Mouse (Mus musculus): ENCODE measurements at regions not wholly inside any gene's neighbourhood (a gene's known extent, or its start where the extent isn't known, plus 50 kb on each side); places are given as distances from the start of the nearest gene placed in this dataset.
A peak's percentile ranks its signal among the peaks of the same experiment; 100 is the strongest.

DNA sequence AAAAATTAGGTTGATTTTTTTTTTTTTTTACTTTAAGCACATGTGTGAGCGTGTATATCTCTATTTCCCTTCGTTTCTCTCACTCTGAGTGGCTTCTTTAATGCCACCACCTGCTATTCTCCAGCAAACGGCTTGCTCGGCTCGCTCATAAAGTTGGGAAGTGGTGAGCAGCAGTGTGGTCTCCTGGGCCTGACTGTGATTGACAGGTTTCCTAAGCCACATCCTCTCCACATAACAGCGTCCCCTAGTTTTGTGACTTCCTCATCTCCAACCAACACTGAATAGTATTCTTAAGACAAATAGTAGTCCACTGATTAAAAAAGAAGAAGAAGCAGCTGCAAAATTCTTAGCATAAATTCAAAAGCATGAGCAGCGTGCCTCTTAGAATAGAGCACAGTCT is 145.7 kb upstream of the Gpc5 start:
- no peak for DNase-seq
- H3K27me3 ChIP-seq (ENCODE audit: control insufficient read depth, insufficient read depth, low read length): no peaks in the 10 kb centered on the region
- no peak overlapping the region for H3K27ac ChIP-seq
- no peak overlapping the region for H3K4me3 ChIP-seq
- no peaks in the 10 kb centered on the region for H3K79me2 ChIP-seq (replicated peaks; ENCODE audit: control insufficient read depth, insufficient read depth, low read length)
- no peak overlapping the region for H3K9ac ChIP-seq (ENCODE audit: low read depth, low read length)
- TF ChIP-seq CTCF (IDR thresholded peaks at IDR 0.05): no peak
- TF ChIP-seq POLR2A (IDR thresholded peaks at IDR 0.05; ENCODE audit: insufficient read depth, low read depth, low read length): no peak
- peaks cover 1% of the 10 kb centered on the region; the same call in 1 of the 2 replicates for H3K4me1 ChIP-seq (ENCODE audit: control insufficient read depth, insufficient read depth, low read length)
- no peaks in the 10 kb centered on the region for H3K36me3 ChIP-seq (ENCODE audit: control insufficient read depth, insufficient read depth, low read length)
- WGBS: 76% methylated on average over 7 of the region's 7 CpGs
- intact Hi-C loops (cut with DNase I): loop anchor here (5.0 kb wide), 1 partner anchor 96 kb away; no protein-coding TSS in a partner anchor

GRCm38 (mm10) chr14:114948341-114949155 is 143.5 kb upstream of the Gpc5 start:
- Histone ChIP-seq H3K4me1 (ENCODE audit: control insufficient read depth, insufficient read depth, low read length) (peaks cover 1% of the 10 kb centered on the region; the same call in 1 of the 2 replicates), H3K27me3 (ENCODE audit: control insufficient read depth, insufficient read depth, low read length) (no peaks in the 10 kb centered on the region), H3K36me3 (ENCODE audit: control insufficient read depth, insufficient read depth, low read length) (no peaks in the 10 kb centered on the region), H3K79me2 (replicated peaks; ENCODE audit: control insufficient read depth, insufficient read depth, low read length) (no peaks in the 10 kb centered on the region), H3K9ac (ENCODE audit: low read depth, low read length) (0 out of 2 replicates have a peak overlapping the region, but pooled peaks have one; percentile 21), H3K4me3 (peak overlapping the region; percentile 18), H3K27ac (peak overlapping the region; percentile 52)
- WGBS: 22% methylated on average over 21 of the region's 21 CpGs
- no peak for TF ChIP-seq EP300 (IDR thresholded peaks at IDR 0.05; ENCODE audit: insufficient read depth, low read depth, low read length)
- TF ChIP-seq CTCF (IDR thresholded peaks at IDR 0.05): no peak
- TF ChIP-seq POLR2A (IDR thresholded peaks at IDR 0.05; ENCODE audit: insufficient read depth, low read depth, low read length): no peak
- DNase-seq: peak; percentile 11 to 20
- intact Hi-C loops (cut with DNase I): loop anchor here (5.0 kb wide), 1 partner anchor 94 kb away; no protein-coding TSS in a partner anchor

DNA sequence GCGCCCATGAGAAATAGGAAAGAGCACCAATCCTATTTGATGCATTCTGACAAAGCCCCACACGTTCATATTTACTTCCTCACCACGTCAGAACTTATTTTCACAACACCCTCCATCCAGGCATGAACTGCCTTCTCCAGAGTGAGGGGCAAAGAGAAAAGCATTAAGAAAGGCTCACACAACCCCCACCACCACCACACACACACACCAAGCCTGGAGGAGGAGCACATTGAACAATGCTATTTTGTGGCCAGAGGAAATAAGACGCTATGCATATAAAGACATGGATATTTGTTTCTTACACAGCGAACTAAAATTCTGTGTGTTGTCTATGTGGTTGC is 142.9 kb upstream of the Gpc5 start:
- Histone ChIP-seq H3K4me3 (peak overlapping the region; percentile 18; the same call in 1 of the 2 replicates), H3K9ac (ENCODE audit: low read depth, low read length) (0 out of 2 replicates have a peak overlapping the region, but pooled peaks have one; percentile 21), H3K4me1 (ENCODE audit: control insufficient read depth, insufficient read depth, low read length) (peaks cover 1% of the 10 kb centered on the region; the same call in 1 of the 2 replicates), H3K36me3 (ENCODE audit: control insufficient read depth, insufficient read depth, low read length) (no peaks in the 10 kb centered on the region), H3K27ac (peak overlapping the region; percentile 52), H3K27me3 (ENCODE audit: control insufficient read depth, insufficient read depth, low read length) (no peaks in the 10 kb centered on the region), H3K79me2 (replicated peaks; ENCODE audit: control insufficient read depth, insufficient read depth, low read length) (no peaks in the 10 kb centered on the region)
- 30% methylated on average over 5 of the region's 5 CpGs for WGBS
- intact Hi-C loops (cut with DNase I): loop anchor here (5.0 kb wide), 1 partner anchor 93 kb away; no protein-coding TSS in a partner anchor
- no peak for DNase-seq
- TF ChIP-seq EP300 (IDR thresholded peaks at IDR 0.05; ENCODE audit: insufficient read depth, low read depth, low read length) (no peak), POLR2A (IDR thresholded peaks at IDR 0.05; ENCODE audit: insufficient read depth, low read depth, low read length) (no peak), CTCF (IDR thresholded peaks at IDR 0.05) (no peak)

GRCm38 (mm10) chr14:114952280-114952679 is 139.7 kb upstream of the Gpc5 start:
- no peak for TF ChIP-seq POLR2A (IDR thresholded peaks at IDR 0.05; ENCODE audit: insufficient read depth, low read depth, low read length)
- H3K36me3 ChIP-seq (ENCODE audit: control insufficient read depth, insufficient read depth, low read length): no peaks in the 10 kb centered on the region
- no peak overlapping the region for H3K9ac ChIP-seq (ENCODE audit: low read depth, low read length)
- no peaks in the 10 kb centered on the region for H3K79me2 ChIP-seq (replicated peaks; ENCODE audit: control insufficient read depth, insufficient read depth, low read length)
- WGBS: 41% methylated on average over 5 of the region's 5 CpGs
- H3K27ac ChIP-seq: no peak overlapping the region
- no peak for DNase-seq
- no peaks in the 10 kb centered on the region for H3K27me3 ChIP-seq (ENCODE audit: control insufficient read depth, insufficient read depth, low read length)
- no peak overlapping the region for H3K4me3 ChIP-seq
- peaks cover 1% of the 10 kb centered on the region; the same call in 1 of the 2 replicates for H3K4me1 ChIP-seq (ENCODE audit: control insufficient read depth, insufficient read depth, low read length)
- intact Hi-C loops (cut with DNase I): no loop called here

GRCm38 (mm10) chr14:114953070-114953665 is 138.8 kb upstream of the Gpc5 start:
- Histone ChIP-seq H3K27me3 (ENCODE audit: control insufficient read depth, insufficient read depth, low read length) (no peaks in the 10 kb centered on the region), H3K9ac (ENCODE audit: low read depth, low read length) (no peak overlapping the region), H3K27ac (no peak overlapping the region), H3K4me3 (no peak overlapping the region), H3K4me1 (ENCODE audit: control insufficient read depth, insufficient read depth, low read length) (peaks cover 1% of the 10 kb centered on the region; the same call in 1 of the 2 replicates), H3K36me3 (ENCODE audit: control insufficient read depth, insufficient read depth, low read length) (no peaks in the 10 kb centered on the region), H3K79me2 (replicated peaks; ENCODE audit: control insufficient read depth, insufficient read depth, low read length) (no peaks in the 10 kb centered on the region)
- 65% methylated on average over 4 of the region's 4 CpGs for WGBS
- DNase-seq: no peak
- no peak for TF ChIP-seq EP300 (IDR thresholded peaks at IDR 0.05; ENCODE audit: insufficient read depth, low read depth, low read length)
- no peak for TF ChIP-seq POLR2A (IDR thresholded peaks at IDR 0.05; ENCODE audit: insufficient read depth, low read depth, low read length)
- TF ChIP-seq CTCF (IDR thresholded peaks at IDR 0.05): no peak
- intact Hi-C loops (cut with DNase I): no loop called here

DNA sequence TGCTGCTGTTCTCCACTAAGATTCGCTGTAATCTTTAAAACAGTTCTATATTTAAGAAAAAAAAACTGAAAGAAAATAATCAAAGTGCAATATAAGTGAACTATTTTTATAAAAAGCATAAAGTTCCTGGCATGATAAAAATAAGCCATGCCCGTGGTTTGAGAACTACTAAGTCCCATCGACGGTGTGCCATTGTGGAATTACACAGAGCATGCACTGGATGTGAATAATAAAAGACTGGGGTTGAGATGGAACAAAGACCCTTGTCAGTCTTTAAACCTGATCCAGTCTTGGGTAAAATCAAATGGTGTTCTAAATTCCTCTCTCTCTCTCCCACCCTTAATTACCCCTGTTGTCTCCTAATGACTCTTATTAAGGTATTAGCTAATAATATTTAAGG is 137.7 kb upstream of the Gpc5 start:
- H3K27ac ChIP-seq: no peak overlapping the region
- no peaks in the 10 kb centered on the region for H3K36me3 ChIP-seq (ENCODE audit: control insufficient read depth, insufficient read depth, low read length)
- no peak overlapping the region for H3K9ac ChIP-seq (ENCODE audit: low read depth, low read length)
- DNase-seq: no peak
- no peaks in the 10 kb centered on the region for H3K4me1 ChIP-seq (ENCODE audit: control insufficient read depth, insufficient read depth, low read length)
- TF ChIP-seq CTCF (IDR thresholded peaks at IDR 0.05) (no peak), POLR2A (IDR thresholded peaks at IDR 0.05; ENCODE audit: insufficient read depth, low read depth, low read length) (no peak), EP300 (IDR thresholded peaks at IDR 0.05; ENCODE audit: insufficient read depth, low read depth, low read length) (no peak)
- H3K4me3 ChIP-seq: no peak overlapping the region
- intact Hi-C loops (cut with DNase I): no loop called here
- H3K27me3 ChIP-seq (ENCODE audit: control insufficient read depth, insufficient read depth, low read length): no peaks in the 10 kb centered on the region
- 66% methylated on average over 4 of the region's 4 CpGs for WGBS
- H3K79me2 ChIP-seq (replicated peaks; ENCODE audit: control insufficient read depth, insufficient read depth, low read length): no peaks in the 10 kb centered on the region

All from heart, adult 2 months (tissue).